Mouse (Mus musculus) MEL (cell line): ENCODE results near the gene Shisa8. TPM values are rescaled to one million over a fixed set of nuclear protein-coding genes. Genes with fewer than 3 reads are reported as not detected.

Experiments
- DNase-seq: peaks from one replicate; pipeline ENCODE4 v3.0.0; 2011; ENCODE audit warnings: low read depth, low spot score
- H3K27ac ChIP-seq: 2 replicates; pipeline ENCODE4 v1.5.1; 2012; ENCODE audit warnings: low read depth, mild to moderate bottlenecking, control low read depth, low read length, moderate library complexity; ENCODE audit not compliant: control insufficient read depth
- H3K27me3 ChIP-seq, 2 experiments: fragments of 150-350 bp in 1 of 2; sonication (generic) in 1 of 2; 2 replicates each; pipeline ENCODE4 v1.6.1; 2012; ENCODE audit warnings: low read length in 2 of 2, mild to moderate bottlenecking in 2 of 2, improper control_type of control experiment in 1 of 2, moderate library complexity in 1 of 2; ENCODE audit not compliant: insufficient read depth in 2 of 2, control insufficient read depth in 1 of 2
- H3K36me3 ChIP-seq, 2 experiments: 2 replicates each; pipeline ENCODE4 v1.6.1; 2012 to 2014; ENCODE audit warnings: low read length in 2 of 2, improper control_type of control experiment in 1 of 2, inconsistent platforms in 1 of 2, mild to moderate bottlenecking in 1 of 2; ENCODE audit not compliant: insufficient read depth in 2 of 2, control insufficient read depth in 1 of 2
- H3K4me1 ChIP-seq, 2 experiments: fragments of 150-350 bp in 1 of 2; sonication (generic) in 1 of 2; 2 replicates each; pipeline ENCODE4 v1.6.1; 2012; ENCODE audit warnings: low read length in 2 of 2, improper control_type of control experiment in 1 of 2, mild to moderate bottlenecking in 1 of 2; ENCODE audit not compliant: insufficient read depth in 2 of 2, control insufficient read depth in 1 of 2
- H3K4me3 ChIP-seq, 2 experiments: fragments of 150-350 bp in 1 of 2; sonication (generic) in 1 of 2; 2 replicates each; pipeline ENCODE4 v1.5.1; 2012; ENCODE audit warnings: low read depth in 2 of 2, low read length in 2 of 2, mild to moderate bottlenecking in 2 of 2, moderate library complexity in 2 of 2, control low read depth in 1 of 2, improper control_type of control experiment in 1 of 2; ENCODE audit not compliant: control insufficient read depth in 1 of 2, insufficient read depth in 1 of 2
- H3K79me2 ChIP-seq: 2 replicates; pipeline ENCODE4 v1.6.1; 2012; ENCODE audit warnings: mild to moderate bottlenecking, low read length, moderate library complexity; ENCODE audit not compliant: control insufficient read depth, poor library complexity, insufficient read depth
- H3K9ac ChIP-seq: 2 replicates; pipeline ENCODE4 v1.6.1; 2012; ENCODE audit warnings: low read depth, mild to moderate bottlenecking, control low read depth, low read length, moderate library complexity; ENCODE audit not compliant: control insufficient read depth, poor library complexity, severe bottlenecking
- H3K9me3 ChIP-seq: fragments of 150-350 bp; sonication (generic); replicated peaks from 2 replicates; pipeline ENCODE4 v1.6.1; 2012; ENCODE audit warnings: mild to moderate bottlenecking, low read length, improper control_type of control experiment, moderate library complexity; ENCODE audit not compliant: insufficient read depth
- BHLHE40 ChIP-seq: IDR thresholded peaks from 2 replicates; pipeline ENCODE4 v1.6.1; 2012; ENCODE audit warnings: low read depth, mild to moderate bottlenecking, inconsistent platforms, low read length, improper control_type of control experiment, borderline replicate concordance
- CHD1 ChIP-seq: IDR thresholded peaks from 2 replicates; pipeline ENCODE4 v1.6.1; 2012; ENCODE audit warnings: low read depth, mild to moderate bottlenecking, inconsistent platforms, low read length, improper control_type of control experiment
- E2F4 ChIP-seq: IDR thresholded peaks from 2 replicates; pipeline ENCODE4 v1.6.1; 2011; ENCODE audit warnings: low read depth, low read length, improper control_type of control experiment, borderline replicate concordance
- EP300 ChIP-seq, 2 experiments: IDR thresholded peaks; 2 replicates each; pipeline ENCODE4 v1.6.1; 2011; ENCODE audit warnings: improper control_type of control experiment in 2 of 2, low read length in 2 of 2, low read depth in 1 of 2, mild to moderate bottlenecking in 1 of 2
- GABPA ChIP-seq: IDR thresholded peaks from 2 replicates; pipeline ENCODE4 v1.6.1; 2012; ENCODE audit warnings: low read depth, mild to moderate bottlenecking, inconsistent platforms, low read length, improper control_type of control experiment, moderate library complexity
- HCFC1 ChIP-seq: IDR thresholded peaks from 2 replicates; pipeline ENCODE4 v1.6.1; 2012; ENCODE audit warnings: low read depth, mild to moderate bottlenecking, inconsistent platforms, low read length, improper control_type of control experiment, moderate library complexity
- MAFK ChIP-seq: IDR thresholded peaks from 2 replicates; pipeline ENCODE4 v1.6.1; 2011; ENCODE audit warnings: low read depth, mild to moderate bottlenecking, low read length, improper control_type of control experiment, borderline replicate concordance
- MAZ ChIP-seq: IDR thresholded peaks from 2 replicates; pipeline ENCODE4 v1.6.1; 2012; ENCODE audit warnings: low read depth, mild to moderate bottlenecking, inconsistent platforms, low read length, improper control_type of control experiment
- MYB ChIP-seq: IDR thresholded peaks from 2 replicates; pipeline ENCODE4 v1.6.1; 2011; ENCODE audit warnings: mild to moderate bottlenecking, low read depth, low read length, improper control_type of control experiment
- MYC ChIP-seq: IDR thresholded peaks from 2 replicates; pipeline ENCODE4 v1.6.1; 2011; ENCODE audit warnings: low read depth, mild to moderate bottlenecking, low read length, improper control_type of control experiment, moderate library complexity
- NRF1 ChIP-seq: IDR thresholded peaks from 2 replicates; pipeline ENCODE4 v1.6.1; 2014; ENCODE audit warnings: low read depth, mild to moderate bottlenecking, inconsistent platforms, low read length, improper control_type of control experiment, moderate library complexity; ENCODE audit not compliant: poor library complexity, insufficient read depth, severe bottlenecking
- POLR2AphosphoS5 ChIP-seq: IDR thresholded peaks from 2 replicates; pipeline ENCODE4 v1.6.1; 2012; ENCODE audit warnings: low read depth, borderline replicate concordance, mild to moderate bottlenecking, inconsistent platforms, low read length, moderate library complexity, mixed read lengths
- RAD21 ChIP-seq: IDR thresholded peaks from 2 replicates; pipeline ENCODE4 v1.6.1; 2011; ENCODE audit warnings: mild to moderate bottlenecking, low read depth, low read length, improper control_type of control experiment
- SIN3A ChIP-seq: IDR thresholded peaks from 2 replicates; pipeline ENCODE4 v1.6.1; 2012; ENCODE audit warnings: low read length, improper control_type of control experiment, inconsistent platforms
- TBP ChIP-seq: IDR thresholded peaks from 2 replicates; pipeline ENCODE4 v1.8.0; 2011; ENCODE audit warnings: low read depth, low read length, improper control_type of control experiment
- TCF12 ChIP-seq: IDR thresholded peaks from 2 replicates; pipeline ENCODE4 v1.6.1; 2014; ENCODE audit warnings: low read depth, mild to moderate bottlenecking, inconsistent platforms, low read length, improper control_type of control experiment, moderate library complexity
- UBTF ChIP-seq: IDR thresholded peaks from 2 replicates; pipeline ENCODE4 v1.6.1; 2012; ENCODE audit warnings: low read depth, mild to moderate bottlenecking, inconsistent platforms, low read length, improper control_type of control experiment, moderate library complexity, borderline replicate concordance; ENCODE audit not compliant: insufficient read depth
- USF1 ChIP-seq: IDR thresholded peaks from 2 replicates; pipeline ENCODE4 v1.6.1; 2014; ENCODE audit warnings: low read depth, mild to moderate bottlenecking, inconsistent platforms, low read length, improper control_type of control experiment, moderate library complexity
- ZMIZ1 ChIP-seq: IDR thresholded peaks from 2 replicates; pipeline ENCODE4 v1.6.1; 2012; ENCODE audit warnings: low read depth, mild to moderate bottlenecking, inconsistent platforms, low read length, improper control_type of control experiment, moderate library complexity
- ZNF384 ChIP-seq: IDR thresholded peaks from 2 replicates; pipeline ENCODE4 v1.6.1; 2012; ENCODE audit warnings: low read depth, mild to moderate bottlenecking, inconsistent platforms, low read length, improper control_type of control experiment
- polyA plus RNA-seq, 2 experiments: library from polyadenylated mRNA; stranded (reverse) in 1 of 2; unstranded in 1 of 2; fragments of >175 nt in 1 of 2; fragments of >200 nt in 1 of 2; gene quantifications; 2 replicates each; pipeline versions ENCODE4 v1.2.1 to v1.2.4; 2012; ENCODE audit warnings: low replicate concordance in 2 of 2, low read depth in 1 of 2; ENCODE audit not compliant: insufficient read length in 2 of 2, insufficient read depth in 1 of 2, missing spikeins in 1 of 2
- total RNA-seq: library from RNA; depleted of rRNA; stranded (reverse); fragments of 300-350 nt; gene quantifications from 2 replicates; pipeline ENCODE4 v1.2.3, GENCODE M21; 2012; rRNA removed

Gene Shisa8
- total and polyA plus RNA-seq, 3 experiments = 0.10 TPM; not detected in 2

GRCm38 (mm10) chr15:82156298-82156697 lies 56.3 kb downstream of the Shisa8 start:
- Histone ChIP-seq H3K79me2 (peaks cover 39% of the 10 kb centered on the region), H3K36me3 (peaks cover 2 to 16% of the 10 kb centered on the region in 2 experiments), H3K4me1 (peaks cover 3 to 14% of the 10 kb centered on the region in 2 experiments), H3K27ac (peak overlapping the region; percentile 62; the same call in 1 of the 2 replicates), H3K4me3 (no peak overlapping the region), H3K27me3 (no peaks in the 10 kb centered on the region), H3K9ac (no peak overlapping the region), H3K9me3 (no peaks in the 10 kb centered on the region)
- TF ChIP-seq E2F4 (no peak), MYC (no peak; the same call in 1 of the 2 replicates), UBTF (no peak), RAD21 (no peak), MAFK (no peak), NRF1 (no peak), HCFC1 (no peak), TBP (no peak), ZMIZ1 (no peak), EP300 (IDR thresholded peaks at IDR 0.05; ENCODE audit: low read depth in 1 of 2, low read length in 2 of 2) (no peak), POLR2AphosphoS5 (no peak), CHD1 (no peak), BHLHE40 (no peak), GABPA (no peak), MYB (no peak), MAZ (no peak), SIN3A (no peak), ZNF384 (no peak), TCF12 (no peak), USF1 (no peak)
- peak; percentile 24 for DNase-seq

Other genes with a start within 250 kb of the Shisa8 start
- not detected in 2 replicates for gene 1700029P11Rik, start 232.3 kb downstream of the Shisa8 start, total RNA-seq
- under 1 TPM in 1 of 2 experiments, not detected in 1; 0.07 TPM for gene 1700029P11Rik, start 232.3 kb downstream of the Shisa8 start, polyA plus RNA-seq
- 90.3 and 108 TPM in 2 replicates for gene Xrcc6, start 225.0 kb downstream of the Shisa8 start, total RNA-seq
- gene Xrcc6, start 225.0 kb downstream of the Shisa8 start, polyA plus RNA-seq = 100 to 1,000 TPM in 1 of 2 experiments, not detected in 1; 108 TPM
- gene Desi1, start 179.0 kb downstream of the Shisa8 start, total RNA-seq = 22.6 and 26.3 TPM in 2 replicates
- gene Desi1, start 179.0 kb downstream of the Shisa8 start, polyA plus RNA-seq = 100 to 1,000 TPM in 1 of 2 experiments, not detected in 1; 116 TPM
- 262 and 297 TPM in 2 replicates for gene Snu13, start 165.2 kb downstream of the Shisa8 start, total RNA-seq
- gene Snu13, start 165.2 kb downstream of the Shisa8 start, polyA plus RNA-seq = 100 to 1,000 TPM; 196 to 375 TPM
- gene 4930407I10Rik, start 153.7 kb downstream of the Shisa8 start, total RNA-seq = not detected in 2 replicates
- not detected for gene 4930407I10Rik, start 153.7 kb downstream of the Shisa8 start, polyA plus RNA-seq
- gene Mei1, start 142.8 kb downstream of the Shisa8 start, total RNA-seq = not detected in 2 replicates
- gene Mei1, start 142.8 kb downstream of the Shisa8 start, polyA plus RNA-seq = not detected
- gene Ccdc134, start 84.9 kb downstream of the Shisa8 start, total RNA-seq = 11.8 and 19.7 TPM in 2 replicates
- 10 to 100 TPM in 1 of 2 experiments, not detected in 1; 17.5 TPM for gene Ccdc134, start 84.9 kb downstream of the Shisa8 start, polyA plus RNA-seq
- 40.5 and 52.2 TPM in 2 replicates for gene Srebf2, start 65.6 kb downstream of the Shisa8 start, total RNA-seq
- 100 to 1,000 TPM in 1 of 2 experiments, not detected in 1; 161 TPM for gene Srebf2, start 65.6 kb downstream of the Shisa8 start, polyA plus RNA-seq
- gene Tnfrsf13c, start 11.6 kb upstream of the Shisa8 start, total RNA-seq = 1.5 TPM in 2 replicates
- under 1 TPM in 1 of 2 experiments, not detected in 1; 0.63 TPM for gene Tnfrsf13c, start 11.6 kb upstream of the Shisa8 start, polyA plus RNA-seq
- 23.5 and 23.7 TPM in 2 replicates for gene Cenpm, start 31.9 kb upstream of the Shisa8 start, total RNA-seq
- 10 to 100 TPM in 1 of 2 experiments, not detected in 1; 56.3 TPM for gene Cenpm, start 31.9 kb upstream of the Shisa8 start, polyA plus RNA-seq
- gene 1500009C09Rik, start 39.6 kb upstream of the Shisa8 start, total RNA-seq = not detected in 2 replicates
- gene 1500009C09Rik, start 39.6 kb upstream of the Shisa8 start, polyA plus RNA-seq = not detected
- gene Sept3, start 62.1 kb upstream of the Shisa8 start, total RNA-seq = not detected in 2 replicates
- not detected for gene Sept3, start 62.1 kb upstream of the Shisa8 start, polyA plus RNA-seq
- gene Wbp2nl, start 86.1 kb upstream of the Shisa8 start, total RNA-seq = not detected in 2 replicates
- gene Wbp2nl, start 86.1 kb upstream of the Shisa8 start, polyA plus RNA-seq = not detected
- gene Naga, start 126.1 kb upstream of the Shisa8 start, total RNA-seq = 23.9 and 26.4 TPM in 2 replicates
- gene Naga, start 126.1 kb upstream of the Shisa8 start, polyA plus RNA-seq = 10 to 100 TPM in 1 of 2 experiments, not detected in 1; 59.5 TPM
- gene Pheta2, start 126.1 kb upstream of the Shisa8 start, total RNA-seq = 25.1 and 34.9 TPM in 2 replicates
- gene Pheta2, start 126.1 kb upstream of the Shisa8 start, polyA plus RNA-seq = 10 to 100 TPM in 1 of 2 experiments, not detected in 1; 39.3 TPM
- 111 and 132 TPM in 2 replicates for gene Smdt1, start 126.1 kb upstream of the Shisa8 start, total RNA-seq
- gene Smdt1, start 126.1 kb upstream of the Shisa8 start, polyA plus RNA-seq = 100 to 1,000 TPM in 1 of 2 experiments, not detected in 1; 159 TPM
- 377 and 417 TPM in 2 replicates for gene Ndufa6, start 141.5 kb upstream of the Shisa8 start, total RNA-seq
- 100 to 1,000 TPM in 1 of 2 experiments, not detected in 1; 235 TPM for gene Ndufa6, start 141.5 kb upstream of the Shisa8 start, polyA plus RNA-seq
- gene Cyp2d22, start 167.4 kb upstream of the Shisa8 start, total RNA-seq = not detected in 2 replicates
- under 1 TPM in 1 of 2 experiments, not detected in 1; 0.10 TPM for gene Cyp2d22, start 167.4 kb upstream of the Shisa8 start, polyA plus RNA-seq
- gene Cyp2d11, start 181.2 kb upstream of the Shisa8 start, total RNA-seq = not detected in 2 replicates
- gene Cyp2d11, start 181.2 kb upstream of the Shisa8 start, polyA plus RNA-seq = not detected
- gene Cyp2d10, start 194.4 kb upstream of the Shisa8 start, total RNA-seq = not detected in 2 replicates
- not detected for gene Cyp2d10, start 194.4 kb upstream of the Shisa8 start, polyA plus RNA-seq
- gene Cyp2d9, start 220.6 kb upstream of the Shisa8 start, total RNA-seq = not detected in 2 replicates
- gene Cyp2d9, start 220.6 kb upstream of the Shisa8 start, polyA plus RNA-seq = not detected